ENCODE assay signal across 7 mouse cellular contexts in the genomic region with DNA sequence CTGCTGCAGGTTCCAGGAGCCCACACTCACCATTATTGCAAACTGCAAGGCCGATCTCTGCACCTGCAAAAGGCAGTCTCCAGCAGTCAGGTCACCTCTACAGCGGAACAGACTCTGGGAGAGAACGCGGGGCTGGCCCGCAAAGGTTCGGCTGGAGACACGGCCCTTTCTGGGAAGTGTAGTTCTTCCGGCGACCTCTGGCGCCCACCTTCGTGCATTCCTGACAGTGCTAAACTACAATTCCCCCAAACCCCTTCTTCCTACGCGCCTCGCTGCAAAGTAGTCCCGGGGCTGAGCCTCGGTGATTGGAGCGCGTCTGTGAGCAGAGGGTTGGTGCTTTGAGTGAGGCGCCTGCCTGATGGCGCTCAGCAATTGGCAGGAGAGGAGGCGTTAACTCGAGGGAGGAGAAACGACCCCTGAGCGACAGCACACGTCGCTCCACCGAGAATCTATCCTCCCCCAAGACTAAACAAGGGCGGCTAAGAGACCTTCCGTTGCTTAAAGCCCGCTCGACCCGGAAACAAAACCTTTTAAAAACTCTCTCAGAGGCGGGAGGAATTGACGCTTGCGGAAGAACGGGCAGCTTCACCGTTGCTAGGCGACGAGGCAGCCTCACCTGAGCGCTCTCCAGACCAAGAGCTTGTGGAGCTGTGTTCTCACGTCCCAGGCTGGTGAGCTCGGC. TPM values are rescaled to one million over a fixed set of nuclear protein-coding genes. Genes with fewer than 3 reads are reported as not detected.
DNase-seq lines count a peak whose midpoint lies in the region; ATAC-seq lines count a peak whose summit lies in the region.

A gene (plus strand): TSS at position 536 of the 682 bp plus-strand sequence.
A gene (minus strand): TSS at position 668 of the 682 bp plus-strand sequence.

- H3K9me3 ChIP-seq in embryonic facial prominence, embryonic 11.5 days (replicated peaks; ENCODE audit: control insufficient read depth, low read length): no peaks in the 10 kb centered on the region
- H3K9me3 ChIP-seq in limb, embryonic 10.5 days (replicated peaks): no peaks in the 10 kb centered on the region
- no peaks in the 10 kb centered on the region for H3K9me3 ChIP-seq in midbrain, embryonic 13.5 days

- H3K27me3 ChIP-seq in embryonic facial prominence, embryonic 11.5 days (ENCODE audit: control insufficient read depth, insufficient read depth, low read length): no peaks in the 10 kb centered on the region
- no peaks in the 10 kb centered on the region for H3K27me3 ChIP-seq in limb, embryonic 10.5 days (ENCODE audit: low read depth, poor library complexity, severe bottlenecking)
- no peaks in the 10 kb centered on the region for H3K27me3 ChIP-seq in midbrain, embryonic 13.5 days

- peak within 1 kb of the TSS; percentile 45 for H3K4me2 ChIP-seq in embryonic facial prominence, embryonic 11.5 days (ENCODE audit: low read depth, low read length)
- peak within 1 kb of the TSS; percentile 70 for H3K4me2 ChIP-seq in midbrain, embryonic 13.5 days (replicated peaks)

- H3K27ac ChIP-seq in embryonic facial prominence, embryonic 11.5 days (replicated peaks; ENCODE audit: low read depth, low read length): 0 out of 2 replicates have a peak within 1 kb of the TSS, but pooled peaks have one; percentile 16
- H3K27ac ChIP-seq in limb, embryonic 10.5 days: peak within 1 kb of the TSS; percentile 87
- peak within 1 kb of the TSS; percentile 89 for H3K27ac ChIP-seq in midbrain, embryonic 13.5 days

- H3K9ac ChIP-seq in embryonic facial prominence, embryonic 11.5 days (replicated peaks; ENCODE audit: low read length): peak within 1 kb of the TSS; percentile 67
- peak within 1 kb of the TSS; percentile 84 for H3K9ac ChIP-seq in midbrain, embryonic 13.5 days (replicated peaks)

- no peaks in the 10 kb centered on the region for H3K4me1 ChIP-seq in embryonic facial prominence, embryonic 11.5 days (ENCODE audit: control insufficient read depth, insufficient read depth, low read length)
- H3K4me1 ChIP-seq in limb, embryonic 10.5 days: peaks cover 18% of the 10 kb centered on the region
- H3K4me1 ChIP-seq in midbrain, embryonic 13.5 days (replicated peaks): peaks cover 30% of the 10 kb centered on the region

- peak; percentile 99 for ATAC-seq in embryonic facial prominence, embryonic 11.5 days (replicated peaks; ENCODE audit: insufficient number of reproducible peaks, low FRiP score, low TSS enrichment, low read depth)
- peak; percentile 88 for ATAC-seq in granulocyte monocyte progenitor cell, adult 5-6 weeks (replicated peaks; ENCODE audit: poor library complexity, severe bottlenecking)
- ATAC-seq in midbrain, embryonic 13.5 days: peak; percentile 99

- peak within 1 kb of the TSS; percentile 73 for H3K4me3 ChIP-seq in embryonic facial prominence, embryonic 11.5 days (ENCODE audit: low read depth, low read length)
- peak within 1 kb of the TSS; percentile 82 for H3K4me3 ChIP-seq in limb, embryonic 10.5 days
- peak within 1 kb of the TSS; percentile 84 for H3K4me3 ChIP-seq in midbrain, embryonic 13.5 days (replicated peaks)

- DNase-seq in adrenal gland, postnatal 14 days: peak; percentile 96
- peak; percentile 96 for DNase-seq in embryonic facial prominence, embryonic 11.5 days (ENCODE audit: low spot score)
- DNase-seq in kidney, adult 11 months: peak; percentile 99
- peak; percentile 91 for DNase-seq in limb, embryonic 10.5 days (ENCODE audit: low spot score)
- peak; percentile 79 for DNase-seq in spleen, adult 12 weeks (ENCODE audit: low spot score)

- H3K36me3 ChIP-seq in embryonic facial prominence, embryonic 11.5 days (replicated peaks; ENCODE audit: control insufficient read depth, insufficient read depth, low read depth, low read length): no peaks in the 10 kb centered on the region
- H3K36me3 ChIP-seq in limb, embryonic 10.5 days: 0 out of 2 replicates have a peak, but pooled peaks cover 2% of the 10 kb centered on the region
- H3K36me3 ChIP-seq in midbrain, embryonic 13.5 days: no peaks in the 10 kb centered on the region

- under 1% methylated on average over 42 of the region's 42 CpGs for WGBS in embryonic facial prominence, embryonic 11.5 days
- under 1% methylated on average over 42 of the region's 42 CpGs for WGBS in limb, embryonic 10.5 days
- under 1% methylated on average over 42 of the region's 42 CpGs for WGBS in midbrain, embryonic 13.5 days

RNA-seq across cellular contexts. Expression of the first gene that starts in this region (rescaled TPM):
- total RNA-seq in adrenal gland, postnatal 14 days (2021): 11.4 and 14.3 TPM in 2 replicates
- polyA plus RNA-seq in embryonic facial prominence, embryonic 11.5 days (2014; fragmentation: Nextera tagmentation; extraction: Ambion mirVana): 10.3 and 11.9 TPM in 2 replicates
- total RNA-seq in granulocyte monocyte progenitor cell, adult 5-6 weeks (2014; fragmentation: Nextera tagmentation): 5.7 and 12.8 TPM in 2 replicates
- 17.7 and 18.2 TPM in 2 replicates for total RNA-seq in granulocyte monocyte progenitor cell, adult 5-6 weeks (2017)
- polyA plus RNA-seq in limb, embryonic 10.5 days (2016; fragmentation: Nextera tagmentation; extraction: Ambion mirVana): 6.3 and 9.2 TPM in 2 replicates
- 12.6 and 13.1 TPM in 2 replicates for polyA plus RNA-seq in midbrain, embryonic 13.5 days (2015; fragmentation: Nextera tagmentation; extraction: Ambion mirVana)

RNA-seq across cellular contexts. Expression of the second gene that starts in this region (rescaled TPM):
- total RNA-seq in adrenal gland, postnatal 14 days (2021): 575 and 595 TPM in 2 replicates
- 456 and 467 TPM in 2 replicates for polyA plus RNA-seq in embryonic facial prominence, embryonic 11.5 days (2014; fragmentation: Nextera tagmentation; extraction: Ambion mirVana)
- total RNA-seq in granulocyte monocyte progenitor cell, adult 5-6 weeks (2014; fragmentation: Nextera tagmentation): 223 and 328 TPM in 2 replicates
- total RNA-seq in granulocyte monocyte progenitor cell, adult 5-6 weeks (2017): 208 and 232 TPM in 2 replicates
- 363 and 394 TPM in 2 replicates for polyA plus RNA-seq in limb, embryonic 10.5 days (2016; fragmentation: Nextera tagmentation; extraction: Ambion mirVana)
- 466 and 472 TPM in 2 replicates for polyA plus RNA-seq in midbrain, embryonic 13.5 days (2015; fragmentation: Nextera tagmentation; extraction: Ambion mirVana)

Comparison
In these comparisons a context has a peak if more than half of its experiments do, and no peak if none do; other contexts are left out.
1. Peak in every context shown above with its lines: DNase-seq, ATAC-seq, H3K4me3 ChIP-seq and H3K27ac ChIP-seq.
2. H3K27ac ChIP-seq: peak in every context shown above with its lines; median percentile 89 in midbrain, embryonic 13.5 days; 87 in limb, embryonic 10.5 days; 16 in embryonic facial prominence, embryonic 11.5 days.